Mouse (Mus musculus) bone marrow, adult 2 months (tissue): ENCODE measurements around the gene Tenm3. TPM values are rescaled to one million over a fixed set of nuclear protein-coding genes. Genes with fewer than 3 reads are reported as not detected.

ENCODE experiments used
- H3K27ac ChIP-seq: fragments of 200-500 bp; 2 replicates; pipeline ENCODE4 v1.5.1; 2012; ENCODE audit warnings: low read depth, mild to moderate bottlenecking, control low read depth, inconsistent platforms, low read length; ENCODE audit not compliant: control insufficient read depth, poor library complexity, insufficient read depth
- H3K4me1 ChIP-seq: fragments of 200-500 bp; 2 replicates; pipeline ENCODE4 v1.6.1; 2011; ENCODE audit warnings: low read length; ENCODE audit not compliant: control insufficient read depth, insufficient read depth
- H3K4me3 ChIP-seq: fragments of 200-500 bp; replicated peaks from 2 replicates; pipeline ENCODE3; 2011; ENCODE audit warnings: mild to moderate bottlenecking, low read depth, low read length, control low read depth; ENCODE audit not compliant: control insufficient read depth
- CTCF ChIP-seq: fragments of 200-500 bp; IDR thresholded peaks from 2 replicates; pipeline ENCODE4 v1.5.1; 2011; ENCODE audit warnings: low read length, control low read depth; ENCODE audit not compliant: control insufficient read depth, insufficient read depth
- POLR2A ChIP-seq: fragments of 200-500 bp; IDR thresholded peaks from 2 replicates; pipeline ENCODE4 v1.6.1; 2011; ENCODE audit warnings: low read depth, mild to moderate bottlenecking, control low read depth, low read length, borderline replicate concordance; ENCODE audit not compliant: control insufficient read depth
- WGBS: fragments of 180-500 bp; shearing (Covaris S2); methylation state at CpG from one replicate; pipeline ENCODE4 v1.1.7; 2018; 5-methylcytosine and 5-hydroxymethylcytosine counted together
- polyA plus RNA-seq: library from polyadenylated mRNA; stranded (reverse); fragments of >200 nt; gene quantifications from 2 replicates; pipeline ENCODE4 v1.2.4, GENCODE M21; 2011; ENCODE audit warnings: low replicate concordance; ENCODE audit not compliant: missing spikeins, insufficient read depth, insufficient read length

The Tenm3 gene
- polyA plus RNA-seq, 1 experiment: 0.45 TPM

- WGBS: 87% methylated on average over 10 of the region's 10 CpGs
- no peaks in the 10 kb centered on the region for H3K4me1 ChIP-seq
- H3K27ac ChIP-seq: no peak overlapping the region
- no peak for TF ChIP-seq CTCF
- no peak for TF ChIP-seq POLR2A
- H3K4me3 ChIP-seq: no peak overlapping the region
Observed at GRCm38 (mm10) chr8:48285432-48285831, 558.3 kb downstream of the Tenm3 start.

- TF ChIP-seq CTCF (no peak), POLR2A (no peak)
- H3K27ac ChIP-seq: no peak overlapping the region
- no peak overlapping the region for H3K4me3 ChIP-seq
- 77% methylated on average over 11 of the region's 11 CpGs for WGBS
- no peaks in the 10 kb centered on the region for H3K4me1 ChIP-seq
Observed at GRCm38 (mm10) chr8:48281855-48282254, 561.9 kb downstream of the Tenm3 start.

GRCm38 (mm10) chr8:48279360-48279759 lies 564.4 kb downstream of the Tenm3 start:
- 77% methylated on average over 2 of the region's 2 CpGs for WGBS
- TF ChIP-seq CTCF (peak; percentile 25; the same call in 1 of the 2 replicates), POLR2A (no peak)
- no peak overlapping the region for H3K4me3 ChIP-seq
- no peak overlapping the region for H3K27ac ChIP-seq
- no peaks in the 10 kb centered on the region for H3K4me1 ChIP-seq

- Histone ChIP-seq H3K4me3 (no peak overlapping the region), H3K4me1 (no peaks in the 10 kb centered on the region), H3K27ac (no peak overlapping the region)
- WGBS: 85% methylated on average over 15 of the region's 15 CpGs
- TF ChIP-seq POLR2A: no peak
- no peak for TF ChIP-seq CTCF
Observed at GRCm38 (mm10) chr8:48277986-48278635, 565.6 kb downstream of the Tenm3 start.

- Histone ChIP-seq H3K4me1 (no peaks in the 10 kb centered on the region), H3K27ac (no peak overlapping the region), H3K4me3 (no peak overlapping the region)
- TF ChIP-seq POLR2A: no peak
- TF ChIP-seq CTCF: no peak
- 90% methylated on average over 11 of the region's 11 CpGs for WGBS
Observed at GRCm38 (mm10) chr8:48275066-48275465, 568.7 kb downstream of the Tenm3 start.

GRCm38 (mm10) chr8:48274566-48274965 lies 569.2 kb downstream of the Tenm3 start:
- Histone ChIP-seq H3K27ac (no peak overlapping the region), H3K4me3 (no peak overlapping the region), H3K4me1 (no peaks in the 10 kb centered on the region)
- TF ChIP-seq CTCF (no peak), POLR2A (no peak)
- 87% methylated on average over 11 of the region's 11 CpGs for WGBS

- Histone ChIP-seq H3K4me1 (no peaks in the 10 kb centered on the region), H3K4me3 (no peak overlapping the region), H3K27ac (no peak overlapping the region)
- TF ChIP-seq CTCF (no peak), POLR2A (no peak)
- 82% methylated on average over 10 of the region's 10 CpGs for WGBS
Observed at GRCm38 (mm10) chr8:48268638-48269037, 575.1 kb downstream of the Tenm3 start.

GRCm38 (mm10) chr8:48260265-48260664 lies 583.5 kb downstream of the Tenm3 start:
- 78% methylated on average over 10 of the region's 10 CpGs for WGBS
- TF ChIP-seq CTCF (no peak), POLR2A (no peak)

More at GRCm38 (mm10) chr8:48260265-48260664, 583.5 kb downstream of the Tenm3 start:
- no peak overlapping the region for H3K4me3 ChIP-seq
- H3K4me1 ChIP-seq: no peaks in the 10 kb centered on the region; the same call in 1 of the 2 replicates
- no peak overlapping the region for H3K27ac ChIP-seq
